Mouse (Mus musculus) G1E (cell line): ENCODE results near the gene Stk32c.

Source experiments
- CTCF ChIP-seq: IDR thresholded peaks from 2 replicates; pipeline ENCODE4 v1.5.1; 2012; ENCODE audit warnings: low read depth, low read length, inconsistent platforms, mixed read lengths
- GATA1 ChIP-seq: IDR thresholded peaks from 2 replicates; pipeline ENCODE4 v1.6.1; 2012; ENCODE audit warnings: borderline replicate concordance, low read length, inconsistent platforms, mixed read lengths
- GATA2 ChIP-seq: IDR thresholded peaks from 2 replicates; pipeline ENCODE4 v1.6.1; 2012; ENCODE audit warnings: low read depth, low read length, inconsistent platforms, borderline replicate concordance
- POLR2AphosphoS5 ChIP-seq: IDR thresholded peaks from 2 replicates; pipeline ENCODE4 v1.6.1; 2012; ENCODE audit warnings: low read depth, low read length, inconsistent platforms; ENCODE audit not compliant: insufficient replicate concordance
- TAL1 ChIP-seq: conservative IDR thresholded peaks from 2 replicates; pipeline ENCODE4 v1.6.1; 2012; ENCODE audit warnings: low read depth, low read length, inconsistent platforms, mixed read lengths

- no peak for TF ChIP-seq CTCF
- no peak for TF ChIP-seq GATA1
- TF ChIP-seq GATA2, result no peak
- TF ChIP-seq TAL1, result no peak
- TF ChIP-seq POLR2AphosphoS5, result no peak
Measured at GRCm38 (mm10) chr7:139147360-139147759, 65.7 kb downstream of the Stk32c start.
